Mouse (Mus musculus) heart, postnatal 36 days (tissue): ENCODE measurements at regions not wholly inside any gene's neighbourhood (a gene's known extent, or its start where the extent isn't known, plus 50 kb on each side); places are given as distances from the start of the nearest gene placed in this dataset.

Experiments
- DNase-seq, 2 experiments: peaks; one replicate each; pipeline ENCODE4 v3.0.0; 2021 to 2022
- intact Hi-C: fragments of 180-260 bp; cut with DNase I; formaldehyde crosslinking; loops from one replicate; pipeline ENCODE4 v1.15.1; 2025

DNA sequence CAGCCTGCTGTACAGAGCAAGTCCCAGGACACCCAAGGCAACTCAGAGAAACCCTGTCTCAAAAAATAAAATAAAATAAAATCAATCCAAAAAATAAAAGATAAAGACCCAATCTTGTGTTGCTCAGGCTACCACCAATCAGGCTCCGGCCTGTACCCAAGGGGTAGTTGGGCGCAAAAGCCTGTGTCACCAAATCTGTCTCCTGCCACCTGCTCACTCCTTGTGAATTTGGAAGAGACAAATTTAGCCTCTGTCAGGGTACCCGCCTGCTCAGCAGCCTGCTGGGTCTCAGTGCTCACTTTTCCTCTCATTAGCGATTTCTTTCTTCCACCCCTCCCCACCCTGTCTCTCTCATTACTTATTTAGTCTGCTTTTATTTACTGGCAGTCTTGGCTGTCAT lies 54.6 kb downstream of the Sox4 start:
- intact Hi-C loops: no loop called here

GRCm38 (mm10) chr13:28892896-28893295 lies 60.6 kb downstream of the Sox4 start:
- no peak for DNase-seq

More for the DNA sequence above, 54.6 kb downstream of the Sox4 start:
- DNase-seq: no peak

GRCm38 (mm10) chr13:28887098-28887497 lies 66.4 kb downstream of the Sox4 start:
- no peak for DNase-seq
- intact Hi-C loops: loop anchor here (5.0 kb wide), 2 partner anchors 260 to 465 kb away; no protein-coding TSS in a partner anchor

More at GRCm38 (mm10) chr13:28892896-28893295, 60.6 kb downstream of the Sox4 start:
- intact Hi-C loops: no loop called here

DNA sequence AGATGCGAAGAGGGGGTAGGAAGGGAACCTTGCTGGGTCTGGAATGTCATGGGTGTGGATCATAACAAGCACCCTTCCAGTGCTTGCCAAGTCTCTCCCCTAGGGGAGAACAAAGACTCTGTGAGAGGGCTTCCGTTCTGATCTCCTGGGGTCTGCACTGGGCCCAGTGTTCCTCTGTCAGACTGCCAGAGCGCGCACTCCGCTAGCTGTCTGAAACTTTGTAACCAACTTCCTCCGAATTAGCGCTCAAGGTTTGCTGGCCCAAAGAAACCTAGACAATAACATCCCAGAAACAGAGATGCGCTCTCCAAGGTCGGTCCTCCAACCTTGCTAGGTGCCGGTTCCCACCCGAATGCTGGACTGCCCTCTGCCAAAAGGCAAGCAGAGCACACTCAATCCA lies 66.8 kb downstream of the Sox4 start:
- DNase-seq: peak in 1 of 2 experiments; percentile 18
- intact Hi-C loops: loop anchor here (1.0 to 5.0 kb wide), 3 partner anchors 45 to 464 kb away; no protein-coding TSS in a partner anchor

DNA sequence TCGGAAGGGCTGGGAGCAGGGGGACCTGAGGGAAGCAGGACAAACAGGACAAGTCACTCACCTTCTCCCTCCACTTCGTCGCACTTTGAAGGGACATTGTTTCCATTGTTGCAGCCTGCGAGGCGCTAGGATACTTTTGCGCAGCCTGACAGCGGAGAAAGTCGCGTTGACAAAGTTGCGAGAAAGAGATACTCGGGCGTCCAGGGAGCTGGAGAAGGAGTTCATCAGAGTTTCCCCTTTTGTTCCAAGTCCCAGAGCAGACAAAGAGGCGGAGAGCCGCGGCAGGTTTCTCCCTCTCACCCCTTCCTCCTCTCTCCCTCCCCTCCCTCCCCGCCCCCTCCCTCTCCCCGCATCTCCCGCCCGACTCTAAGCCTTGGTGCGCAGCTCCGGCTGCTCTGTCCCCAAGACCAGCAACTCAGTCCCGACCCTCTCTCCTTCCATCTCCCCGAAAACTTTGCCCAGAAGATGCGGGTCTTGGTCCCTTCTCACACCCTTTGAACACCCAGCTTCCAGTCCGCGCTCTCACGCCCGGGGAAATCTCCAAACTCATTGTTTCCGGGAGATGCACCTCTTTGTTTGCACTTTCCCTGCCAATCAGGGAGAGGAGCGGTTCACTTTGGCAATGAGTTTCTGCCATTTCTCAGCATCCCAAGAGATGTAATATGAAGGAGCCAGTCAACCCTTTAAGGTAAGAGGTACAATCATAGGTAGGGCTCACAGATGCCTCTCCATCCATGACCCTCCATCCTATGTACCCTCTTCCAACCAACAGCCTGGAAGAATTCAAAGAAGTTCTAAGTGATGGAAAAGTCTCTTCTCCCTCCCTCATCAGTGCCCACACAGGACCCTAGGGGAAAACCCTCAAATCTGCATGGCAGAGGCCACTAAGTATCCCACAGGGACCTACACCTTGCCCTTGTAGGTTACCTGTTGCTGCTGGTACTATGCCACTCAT lies 68.2 kb downstream of the Sox4 start:
- intact Hi-C loops: loop anchor here (1.0 to 5.0 kb wide), 5 partner anchors 46 to 463 kb away; no protein-coding TSS in a partner anchor
- peak; percentile 40 to 50 for DNase-seq

GRCm38 (mm10) chr13:28884191-28884820 lies 69.2 kb downstream of the Sox4 start:
- DNase-seq: peak; percentile 36 to 40

GRCm38 (mm10) chr13:28883398-28883797 lies 70.1 kb downstream of the Sox4 start:
- DNase-seq: no peak
- intact Hi-C loops: loop anchor here (5.0 kb wide), 2 partner anchors 161 to 381 kb away; no protein-coding TSS in a partner anchor

More at GRCm38 (mm10) chr13:28884191-28884820, 69.2 kb downstream of the Sox4 start:
- intact Hi-C loops: loop anchor here (5.0 kb wide), 2 partner anchors 162 to 382 kb away; no protein-coding TSS in a partner anchor

GRCm38 (mm10) chr13:28880888-28881287 lies 72.6 kb downstream of the Sox4 start:
- intact Hi-C loops: loop anchor here (5.0 kb wide), 2 partner anchors 159 to 379 kb away; no protein-coding TSS in a partner anchor
- no peak for DNase-seq

DNA sequence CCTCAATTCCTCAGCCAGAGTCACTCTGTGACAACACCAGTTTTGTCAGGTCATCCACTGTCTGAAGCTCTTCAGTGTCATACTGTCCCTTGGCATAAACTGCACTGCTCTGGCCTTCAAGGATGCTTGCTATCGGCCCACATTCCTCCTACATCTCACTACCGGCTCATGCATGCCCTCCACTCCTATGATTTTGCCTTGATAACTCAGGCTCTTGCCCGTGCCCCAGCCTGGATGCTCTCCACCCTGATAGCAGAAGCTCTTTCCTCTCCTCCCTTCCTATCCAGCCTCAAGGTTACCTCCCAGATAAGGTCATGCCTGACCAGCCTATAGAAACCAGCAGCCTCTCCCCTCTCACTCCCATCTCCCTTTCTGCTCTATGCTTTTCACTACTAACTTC lies 74.8 kb downstream of the Sox4 start:
- no peak for DNase-seq
- intact Hi-C loops: no loop called here

GRCm38 (mm10) chr13:28876771-28877170 lies 76.7 kb downstream of the Sox4 start:
- no peak for DNase-seq
- intact Hi-C loops: no loop called here

DNA sequence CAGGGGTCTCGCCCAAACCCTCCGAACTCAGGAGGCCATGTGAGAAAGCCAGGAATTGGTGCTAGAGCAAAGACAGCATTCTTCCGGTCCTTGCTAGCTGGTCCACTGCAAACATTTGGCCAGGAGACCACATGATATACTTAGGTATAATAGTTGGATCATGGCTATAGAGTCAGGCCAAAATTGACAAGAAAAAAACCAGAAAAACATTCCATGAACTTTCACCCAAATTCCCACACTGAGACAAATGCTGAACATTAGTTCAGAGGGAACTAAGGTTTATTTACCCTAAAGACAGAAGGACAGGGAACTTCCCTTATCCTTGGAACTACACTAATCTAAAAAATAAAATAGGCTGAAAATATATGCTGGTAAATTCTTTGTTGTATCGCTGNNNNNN lies 82.8 kb downstream of the Sox4 start:
- DNase-seq: no peak
- intact Hi-C loops: no loop called here

GRCm38 (mm10) chr13:28867210-28867609 lies 86.3 kb downstream of the Sox4 start:
- intact Hi-C loops: no loop called here
- DNase-seq: no peak

DNA sequence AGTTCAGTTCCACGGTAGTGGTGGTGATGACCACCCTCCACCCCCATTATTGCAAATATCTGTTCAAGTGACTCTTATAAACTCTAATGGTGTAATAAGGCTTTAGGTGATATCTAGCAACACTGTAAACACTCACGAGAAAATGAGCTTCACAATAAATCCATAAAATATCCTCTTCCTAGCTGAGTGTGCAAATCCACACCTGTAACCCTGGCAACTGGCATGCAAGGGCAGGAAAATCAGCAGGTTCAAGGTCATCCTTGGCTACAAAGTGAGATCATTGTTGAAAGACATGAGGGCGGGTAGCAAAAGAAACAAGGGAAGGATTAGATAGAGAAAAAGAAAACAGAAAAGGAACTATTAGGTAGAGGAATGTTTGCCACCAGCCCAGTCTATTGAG lies 86.8 kb downstream of the Sox4 start:
- no peak for DNase-seq

DNA sequence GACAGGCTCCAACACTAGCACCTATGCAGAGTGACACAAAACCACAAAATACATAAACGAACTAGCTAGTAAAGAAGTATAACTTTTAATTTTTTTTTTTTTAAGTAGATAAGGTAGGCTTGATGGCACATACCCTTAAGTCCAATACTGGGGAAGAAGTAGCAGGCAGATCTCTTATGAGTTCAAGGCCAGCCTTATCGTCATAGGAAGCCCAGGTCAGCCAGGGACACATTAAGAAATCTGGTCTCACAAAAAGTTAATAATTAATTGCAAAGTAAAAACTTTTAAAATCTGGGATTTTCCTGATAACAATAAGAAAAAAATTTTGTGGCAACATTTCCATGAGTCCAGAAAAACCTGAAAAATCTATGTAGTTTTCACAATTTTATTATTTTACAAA lies 92.9 kb downstream of the Sox4 start:
- no peak for DNase-seq

More for the DNA sequence above, 86.8 kb downstream of the Sox4 start:
- intact Hi-C loops: no loop called here

DNA sequence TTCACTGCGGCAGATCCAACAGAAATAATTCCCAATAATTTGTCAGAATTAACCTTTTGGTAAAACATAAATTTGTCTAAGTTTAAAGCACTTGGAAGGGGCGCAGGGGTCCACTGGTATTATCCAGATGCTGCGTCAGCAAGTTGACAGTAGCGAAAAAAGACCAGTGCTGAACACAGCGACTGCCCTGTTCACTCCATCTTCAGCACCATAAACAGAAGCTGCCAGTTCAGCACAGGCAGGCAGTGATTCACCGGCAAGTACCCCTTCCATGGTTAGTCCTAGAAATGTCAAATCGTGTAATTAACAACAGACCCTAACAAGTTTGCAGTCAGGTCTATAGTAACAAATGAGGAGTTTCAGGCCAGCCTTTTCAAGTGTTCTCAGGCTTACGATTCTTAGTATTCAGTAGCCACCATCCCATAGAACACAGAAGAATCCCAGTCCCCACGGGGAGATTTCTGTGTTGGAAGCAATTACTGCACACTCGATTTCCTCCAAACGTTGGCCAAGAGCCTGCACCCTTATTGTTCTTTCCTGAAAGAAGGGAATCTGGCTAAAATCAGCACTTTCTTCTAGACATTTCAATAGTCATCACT lies 93.6 kb downstream of the Sox4 start:
- intact Hi-C loops: no loop called here

More for the DNA sequence above, 92.9 kb downstream of the Sox4 start:
- intact Hi-C loops: no loop called here

GRCm38 (mm10) chr13:28858001-28858400 lies 95.5 kb downstream of the Sox4 start:
- intact Hi-C loops: no loop called here
- DNase-seq: no peak

More for the DNA sequence above, 93.6 kb downstream of the Sox4 start:
- no peak for DNase-seq

DNA sequence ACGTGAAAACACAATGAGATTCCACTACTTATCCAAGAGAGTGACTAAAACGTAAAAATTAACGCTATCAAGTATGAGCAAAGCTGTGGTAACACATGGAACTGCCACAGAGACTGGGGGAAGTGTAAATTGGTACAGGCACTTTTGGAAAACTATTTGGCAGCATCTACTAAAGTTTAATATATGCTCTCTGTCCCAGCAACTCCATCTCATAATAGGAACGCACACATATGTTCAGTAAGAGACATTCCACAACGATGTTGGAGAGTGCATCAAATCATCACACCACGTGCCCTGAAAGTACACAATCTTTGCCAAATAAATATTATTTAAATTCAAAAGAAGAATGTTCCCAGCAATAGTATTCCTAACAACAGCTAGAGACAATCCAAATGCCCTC lies 96.3 kb downstream of the Sox4 start:
- intact Hi-C loops: no loop called here
- no peak for DNase-seq

GRCm38 (mm10) chr13:28856472-28856871 lies 97.0 kb downstream of the Sox4 start:
- intact Hi-C loops: no loop called here

GRCm38 (mm10) chr13:28854247-28854646 lies 99.3 kb downstream of the Sox4 start:
- intact Hi-C loops: no loop called here
- no peak for DNase-seq

More at GRCm38 (mm10) chr13:28856472-28856871, 97.0 kb downstream of the Sox4 start:
- no peak for DNase-seq

DNA sequence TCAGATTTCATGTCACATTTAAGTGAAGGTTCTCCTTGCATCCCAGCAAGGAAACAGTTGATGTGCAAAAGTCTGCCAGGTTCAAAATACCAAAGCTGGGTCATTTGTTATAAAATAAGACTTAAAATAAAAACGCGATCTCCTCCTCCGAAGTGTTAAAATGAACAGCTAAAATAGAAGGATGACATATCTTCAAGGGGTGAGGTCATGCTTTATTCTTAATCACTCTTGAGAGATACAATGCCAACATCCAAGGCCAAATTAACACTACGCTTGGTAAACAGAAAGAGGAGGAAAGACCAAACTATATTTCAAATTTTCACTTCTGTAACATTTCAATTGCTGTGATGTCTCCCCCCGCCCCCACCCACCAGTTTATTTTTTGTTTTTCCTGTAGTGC lies 105.2 kb downstream of the Sox4 start:
- DNase-seq: no peak
- intact Hi-C loops: no loop called here

DNA sequence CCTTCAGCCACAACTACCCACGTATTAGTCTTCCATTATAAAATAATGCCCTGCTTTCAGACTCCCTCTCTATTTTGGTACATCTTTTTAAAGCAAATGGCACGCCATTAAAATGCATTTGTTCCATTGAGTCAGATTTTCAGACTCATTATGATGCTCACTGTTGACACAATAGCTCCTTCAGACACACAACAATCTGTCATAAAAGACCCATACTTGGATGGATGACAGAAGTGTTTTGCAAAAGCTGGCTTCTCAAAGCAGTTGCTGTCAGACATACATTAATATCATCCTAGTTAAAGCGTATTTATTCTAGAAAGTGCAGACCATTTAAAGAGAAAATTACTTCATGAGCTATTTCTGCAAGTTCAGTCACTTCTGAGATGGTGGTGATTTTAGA lies 106.0 kb downstream of the Sox4 start:
- intact Hi-C loops: no loop called here
- no peak for DNase-seq
